21 mouse cellular contexts compared by ENCODE assay signal in the genomic region with DNA sequence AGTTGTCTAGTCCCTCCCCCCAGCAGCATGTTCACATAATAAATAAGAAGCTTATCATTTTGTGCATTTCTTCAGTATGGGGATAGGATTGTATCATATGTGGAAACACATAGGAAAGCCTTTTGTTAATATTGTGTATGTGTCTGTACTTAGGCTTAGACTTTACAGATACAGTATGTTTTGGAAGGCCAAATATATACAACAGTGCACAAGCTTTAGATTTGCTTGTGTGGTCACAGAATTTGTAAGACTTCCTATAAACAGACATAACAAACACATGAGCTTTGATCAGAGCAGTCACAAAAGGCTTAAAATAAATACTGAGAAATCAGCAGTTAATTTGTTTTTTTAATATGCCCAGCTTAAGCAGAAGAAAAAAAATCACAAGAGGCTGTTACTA.
DNase-seq lines count a peak whose midpoint lies in the region; ATAC-seq and TF ChIP-seq lines count a peak whose summit lies in the region.
"Had no signal": no experiment of that assay in that cellular context is flagged by ENCODE, and none has a peak within 500 bp of the region (broad histone marks: within the 10 kb centered on the region; RNA-seq: fewer than 3 reads in every experiment).

No protein-coding gene starts in this region.

- no peaks in the 10 kb centered on the region for H3K4me1 ChIP-seq in lung, embryonic 14.5 days (ENCODE audit: insufficient read depth)
- H3K4me1 ChIP-seq in lung, embryonic 15.5 days: no peaks in the 10 kb centered on the region
- no peaks in the 10 kb centered on the region for H3K4me1 ChIP-seq in lung, embryonic 16.5 days (replicated peaks; ENCODE audit: control insufficient read depth, insufficient read depth, low read length)

- no peaks in the 10 kb centered on the region for H3K9me3 ChIP-seq in lung, embryonic 14.5 days (ENCODE audit: low read depth, low read length)
- H3K9me3 ChIP-seq in lung, embryonic 15.5 days: no peaks in the 10 kb centered on the region
- no peaks in the 10 kb centered on the region for H3K9me3 ChIP-seq in lung, embryonic 16.5 days (ENCODE audit: control insufficient read depth, low read length)
- H3K9me3 ChIP-seq: G1E had no signal

- H3K36me3 ChIP-seq in lung, embryonic 14.5 days (ENCODE audit: insufficient read depth): no peaks in the 10 kb centered on the region
- H3K36me3 ChIP-seq in lung, embryonic 15.5 days: no peaks in the 10 kb centered on the region
- H3K36me3 ChIP-seq in lung, embryonic 16.5 days (ENCODE audit: control insufficient read depth, insufficient read depth, low read length): no peaks in the 10 kb centered on the region
- H3K36me3 ChIP-seq: G1E had no signal

- no peak for TF ChIP-seq CTCF in lung, embryonic 14.5 days (IDR thresholded peaks at IDR 0.05; ENCODE audit: low read depth)

- no peak overlapping the region for H3K4me3 ChIP-seq in lung, embryonic 14.5 days (ENCODE audit: low read depth, low read length)
- H3K4me3 ChIP-seq in lung, embryonic 15.5 days: no peak overlapping the region
- H3K4me3 ChIP-seq in lung, embryonic 16.5 days (ENCODE audit: low read length): no peak overlapping the region

- peak; percentile 94 for ATAC-seq in lung, embryonic 14.5 days (ENCODE audit: insufficient read depth)
- ATAC-seq in lung, embryonic 15.5 days (ENCODE audit: borderline replicate concordance, extremely low read depth, low FRiP score, low TSS enrichment): peak; percentile 84; the same call in 1 of the 2 replicates
- ATAC-seq in lung, embryonic 16.5 days (ENCODE audit: low read depth): peak; percentile 70
- ATAC-seq: activated CD4-positive, CD25-positive, alpha-beta regulatory T cell, adult 4 months; CD4-positive, CD25-positive, alpha-beta regulatory T cell, adult 4 months; Patski had no signal

- no peak overlapping the region for H3K27ac ChIP-seq in lung, embryonic 14.5 days (ENCODE audit: low read depth)
- H3K27ac ChIP-seq in lung, embryonic 15.5 days: no peak overlapping the region
- no peak overlapping the region for H3K27ac ChIP-seq in lung, embryonic 16.5 days (ENCODE audit: low read length)

- H3K9ac ChIP-seq in lung, embryonic 14.5 days: no peak overlapping the region
- H3K9ac ChIP-seq in lung, embryonic 15.5 days: no peak overlapping the region
- no peak overlapping the region for H3K9ac ChIP-seq in lung, embryonic 16.5 days (ENCODE audit: low read length)

- no peaks in the 10 kb centered on the region for H3K27me3 ChIP-seq in lung, embryonic 14.5 days (ENCODE audit: insufficient read depth, low read length)
- no peaks in the 10 kb centered on the region for H3K27me3 ChIP-seq in lung, embryonic 15.5 days
- H3K27me3 ChIP-seq in lung, embryonic 16.5 days (ENCODE audit: control insufficient read depth, insufficient read depth, low read depth, low read length): no peaks in the 10 kb centered on the region
- H3K27me3 ChIP-seq: CH12.LX, Patski had no signal

- peak; percentile 64 for DNase-seq in lung, embryonic 14.5 days
- no peak for DNase-seq in lung, postnatal 36 days
- no peak for DNase-seq in lung, postnatal 14 days
- DNase-seq in lung, postnatal 4 days: no peak
- DNase-seq: adrenal gland, adult 2 months; adrenal gland, adult 8-10 months; adrenal gland, postnatal 10 days; adrenal gland, postnatal 14 days; adrenal gland, postnatal 25 days; adrenal gland, postnatal 36 days; B cell, adult 2 months; cerebellum, adult 11 months; cerebellum, adult 11-12 months; cerebellum, adult 18-20 months had no signal

- H3K4me2 ChIP-seq in lung, embryonic 14.5 days: no peak overlapping the region
- no peak overlapping the region for H3K4me2 ChIP-seq in lung, embryonic 15.5 days
- no peak overlapping the region for H3K4me2 ChIP-seq in lung, embryonic 16.5 days (ENCODE audit: low read depth, low read length)
